Mouse (Mus musculus) heart, embryonic 15.5 days (tissue): ENCODE data around the gene Cln6. TPM values are rescaled to one million over a fixed set of nuclear protein-coding genes. Genes with fewer than 3 reads are reported as not detected.

Source experiments
- polyA plus RNA-seq: library from polyadenylated mRNA; unstranded; fragments of >200 nt; fragmentation: Nextera tagmentation; extraction: Ambion mirVana; gene quantifications from 2 replicates; pipeline ENCODE4 v1.2.1, GENCODE M21; 2015

Gene Cln6
- polyA plus RNA-seq, 1 experiment from 2014 or later, result 14.1 TPM

Other genes starting within 250 kb of the Cln6 start
- gene Itga11, start 161.0 kb upstream of the Cln6 start, polyA plus RNA-seq, result 0.52 and 0.95 TPM in 2 replicates
- 11.4 and 14.8 TPM in 2 replicates for gene Fem1b, start 26.9 kb upstream of the Cln6 start, polyA plus RNA-seq
- gene Calml4, start 19.3 kb downstream of the Cln6 start, polyA plus RNA-seq, result 3.0 and 4.3 TPM in 2 replicates
- 39.2 and 41.9 TPM in 2 replicates for gene Pias1, start 149.1 kb downstream of the Cln6 start, polyA plus RNA-seq